Mouse (Mus musculus) cerebellum, adult 9-10 months (tissue): Measurements from ENCODE around the gene Ugt1a10.

Source experiments
- DNase-seq: peaks from one replicate; pipeline ENCODE4 v3.0.0; 2022

Gene Ugt1a10

GRCm38 (mm10) chr1:88257681-88258080 lies 202.5 kb downstream of the Ugt1a10 start:
- DNase-seq: peak; percentile 34

DNA sequence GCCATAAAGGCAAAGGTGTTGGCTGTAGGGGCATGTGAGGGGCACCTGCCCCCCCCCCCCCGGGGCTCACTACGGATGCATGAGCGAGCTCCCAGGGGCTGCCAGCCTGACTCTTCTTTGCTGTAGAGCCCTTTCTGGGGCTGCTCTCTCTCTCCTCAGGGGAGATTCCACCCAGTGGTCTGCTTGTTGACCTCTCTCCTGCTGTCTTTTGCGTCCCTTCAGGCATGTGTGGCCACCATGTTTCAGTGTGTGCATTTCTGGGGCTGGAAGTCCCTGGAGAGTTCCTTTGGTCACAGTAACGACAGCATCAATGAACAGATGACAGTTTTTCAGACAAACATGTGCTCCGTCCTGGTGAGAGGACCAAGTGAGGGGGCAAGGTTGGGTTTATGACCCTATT lies 203.2 kb downstream of the Ugt1a10 start:
- no peak for DNase-seq

- peak; percentile 38 for DNase-seq
These were observed 203.9 kb downstream of the Ugt1a10 start for GRCm38 (mm10) chr1:88258881-88259642.

- DNase-seq: no peak
These were observed 204.4 kb downstream of the Ugt1a10 start for GRCm38 (mm10) chr1:88259643-88260024.

DNA sequence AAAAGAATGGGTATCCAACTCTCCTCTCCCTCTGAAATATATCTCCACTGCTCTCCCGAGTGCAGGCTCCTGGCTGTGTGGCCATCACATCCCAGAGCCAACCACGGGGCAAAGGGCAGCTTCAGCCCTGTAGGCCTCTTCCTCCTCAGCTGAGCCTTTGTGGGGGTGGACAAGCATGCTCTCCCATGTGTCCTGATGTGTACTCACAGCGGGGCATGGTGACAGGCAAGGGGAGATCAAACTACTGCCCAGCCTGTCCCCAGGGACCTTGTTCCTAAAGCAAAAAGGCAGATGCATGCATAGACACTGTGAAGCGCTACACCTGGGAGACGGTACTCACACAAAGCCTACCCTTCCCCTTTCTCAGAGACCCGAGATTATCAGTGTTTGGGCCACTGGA lies 204.9 kb downstream of the Ugt1a10 start:
- DNase-seq: peak; percentile 47

DNA sequence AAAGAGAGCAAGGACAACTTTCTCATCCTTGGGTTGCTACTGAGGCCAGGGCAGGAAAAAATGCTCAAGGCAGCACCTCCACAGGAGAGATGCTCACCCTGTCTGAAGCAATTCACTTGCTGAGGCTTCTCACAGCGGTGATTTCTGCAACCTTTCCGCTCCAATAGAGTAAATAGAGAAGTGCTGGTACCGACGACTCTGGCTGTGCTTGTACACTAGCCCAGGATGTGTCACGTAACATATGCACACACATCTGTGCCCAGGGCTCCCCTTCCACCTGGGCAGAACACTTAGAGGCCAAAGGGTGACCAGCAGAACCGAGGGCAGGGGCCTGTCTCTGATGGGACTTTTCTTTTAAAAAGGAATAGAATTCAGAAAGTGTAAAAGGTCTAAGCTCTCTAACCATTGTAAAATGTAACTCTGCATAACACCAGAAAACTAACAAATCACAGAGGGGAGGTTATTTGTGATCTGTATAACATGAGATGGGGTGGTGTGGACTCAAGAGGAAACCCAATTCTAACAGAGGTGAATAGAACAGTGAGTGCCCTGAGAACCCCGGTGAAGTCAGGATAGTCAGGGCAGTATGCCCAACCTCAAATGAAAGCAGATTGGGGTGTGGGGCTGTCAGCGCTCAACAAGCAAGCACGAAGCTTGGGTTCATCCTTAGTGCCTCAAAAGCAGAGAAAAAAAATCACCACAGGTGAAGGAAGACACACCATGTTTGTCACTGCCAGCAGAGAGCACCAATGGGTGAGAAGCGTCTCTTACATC lies 205.6 kb downstream of the Ugt1a10 start:
- DNase-seq: no peak

- no peak for DNase-seq
These were observed 206.5 kb downstream of the Ugt1a10 start for GRCm38 (mm10) chr1:88261706-88262105.

DNA sequence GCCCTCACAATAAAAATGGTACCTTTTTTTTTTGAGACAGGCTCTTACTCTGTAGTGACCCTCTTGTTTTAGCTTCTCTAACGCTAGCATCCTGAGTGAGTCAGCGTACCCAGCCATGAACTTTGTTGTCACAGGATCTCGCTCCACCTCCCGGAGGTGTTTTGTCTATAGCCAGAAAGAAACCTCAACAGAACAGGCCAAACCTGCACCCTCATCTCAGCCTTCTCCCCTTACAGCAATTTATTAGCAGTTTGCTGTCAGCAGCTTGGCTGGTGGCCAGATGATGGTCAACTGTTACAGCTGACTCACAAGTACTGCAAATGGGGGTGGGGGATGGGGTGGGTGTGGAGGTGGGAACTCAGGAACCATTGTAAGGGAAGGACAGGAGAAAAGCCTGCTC lies 207.1 kb downstream of the Ugt1a10 start:
- DNase-seq: no peak

GRCm38 (mm10) chr1:88262961-88263360 lies 207.8 kb downstream of the Ugt1a10 start:
- DNase-seq: no peak

- DNase-seq: no peak
These were observed 208.6 kb downstream of the Ugt1a10 start for GRCm38 (mm10) chr1:88263778-88264177.

DNA sequence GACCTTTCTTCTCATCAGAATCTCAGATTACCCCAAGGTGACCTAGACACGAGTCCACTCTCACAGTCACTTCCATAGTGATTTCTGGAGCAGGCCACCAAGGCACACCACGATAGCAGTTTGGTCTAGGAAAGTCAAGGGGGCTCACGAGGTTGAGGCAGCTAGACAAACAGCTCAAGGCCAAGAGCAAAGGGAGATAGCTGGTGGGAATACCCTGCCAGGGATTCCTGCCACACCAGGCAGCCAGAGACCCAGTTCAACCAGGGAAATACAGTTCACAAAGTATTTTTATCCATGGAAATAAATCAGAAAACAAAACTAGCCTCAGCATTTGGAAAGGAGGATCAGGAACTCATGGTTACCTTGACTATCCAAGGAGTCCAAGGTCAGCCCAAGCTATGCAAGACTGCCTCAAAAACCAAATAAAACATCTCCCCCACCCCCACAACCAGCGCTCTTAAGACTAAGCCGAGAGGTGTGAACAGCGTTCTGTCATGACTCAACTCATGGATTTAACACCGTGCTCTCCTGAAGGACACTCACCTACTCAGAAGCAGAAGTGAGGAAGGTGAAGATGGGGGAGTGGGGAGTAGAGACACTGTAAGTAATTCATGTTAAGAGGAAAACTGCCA lies 209.2 kb downstream of the Ugt1a10 start:
- DNase-seq: no peak

GRCm38 (mm10) chr1:88264869-88265240 lies 209.7 kb downstream of the Ugt1a10 start:
- no peak for DNase-seq

DNA sequence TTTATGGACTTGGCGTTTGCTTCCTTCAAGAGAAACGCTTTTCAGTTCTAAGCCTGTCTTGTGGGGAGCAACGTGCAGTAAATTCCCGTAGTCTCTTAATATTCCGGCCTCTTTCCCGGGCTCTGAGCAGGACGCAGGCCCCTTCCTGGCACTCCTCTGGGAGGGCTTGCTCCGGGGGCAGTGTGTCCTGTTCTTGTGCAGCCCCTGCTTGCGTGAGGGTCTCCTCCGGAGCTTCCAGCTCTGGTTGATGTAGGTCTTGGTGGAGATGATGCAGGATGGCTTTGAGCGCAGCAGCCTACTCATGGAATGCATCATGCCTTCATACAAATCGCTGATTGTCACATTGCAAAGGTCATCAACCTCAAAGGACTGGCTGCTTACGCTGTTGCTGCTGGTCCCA lies 210.9 kb downstream of the Ugt1a10 start:
- DNase-seq: no peak

DNA sequence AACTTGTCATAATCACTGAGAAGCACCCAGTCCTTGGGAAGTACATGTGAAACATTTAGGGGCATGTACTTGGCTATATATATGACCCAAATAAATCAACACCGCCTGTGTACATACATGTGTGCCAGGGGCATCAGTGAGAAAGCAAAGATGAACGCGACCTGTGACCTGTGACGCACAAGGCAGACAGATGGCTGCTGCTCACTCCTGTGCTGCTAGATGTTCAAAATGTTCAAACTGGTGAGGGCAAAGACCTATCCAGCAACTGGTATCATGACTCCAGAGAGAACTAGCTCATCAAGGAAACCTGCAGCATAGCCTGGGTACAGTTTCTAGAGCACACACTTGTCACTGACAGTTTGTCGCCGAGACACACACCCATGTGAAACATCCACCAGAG lies 212.3 kb downstream of the Ugt1a10 start:
- DNase-seq: no peak

DNA sequence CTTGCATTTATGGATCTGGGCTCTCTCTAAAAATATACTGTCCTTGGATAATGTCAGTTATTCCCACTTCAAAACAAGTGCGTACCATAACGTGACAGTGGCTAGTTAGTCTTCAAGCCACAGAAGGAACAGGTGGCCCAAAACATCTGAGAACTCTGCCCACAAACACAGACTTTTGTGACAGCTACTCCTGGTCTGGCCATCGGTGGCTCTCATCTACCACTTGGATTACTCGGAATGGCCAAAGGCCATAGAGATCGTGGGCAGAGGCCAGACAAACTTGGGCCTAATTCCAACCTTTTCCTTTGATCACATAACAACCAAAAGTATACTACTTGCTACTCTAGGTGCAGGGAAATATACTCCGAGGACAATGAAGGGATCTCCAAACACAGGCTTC lies 212.9 kb downstream of the Ugt1a10 start:
- DNase-seq: no peak
